In the genomic region with DNA sequence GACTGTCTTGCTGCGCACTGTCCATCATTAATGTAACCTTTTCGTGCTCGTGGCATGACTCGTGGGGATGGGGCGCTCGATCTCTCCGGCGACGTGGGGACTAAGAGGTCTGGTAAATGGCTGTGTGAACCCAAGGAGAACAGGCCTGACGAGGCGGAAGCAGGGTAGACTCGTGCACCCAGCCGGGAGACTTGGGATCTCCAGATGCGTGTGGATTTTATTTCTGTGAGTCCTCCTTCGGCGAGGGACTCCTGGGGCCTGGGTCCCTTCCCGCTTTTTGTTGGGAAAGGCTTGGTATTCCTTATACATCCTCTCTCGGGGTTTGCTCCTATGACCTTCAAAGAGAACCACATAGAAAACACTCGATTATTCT, we compare ENCODE assay signal across 8 mouse cellular contexts. TPM values are rescaled to one million over a fixed set of nuclear protein-coding genes. Genes with fewer than 3 reads are reported as not detected.
A peak's percentile ranks its signal among the peaks of the same experiment; 100 is the strongest.
DNase-seq lines count a peak whose midpoint lies in the region; ATAC-seq and TF ChIP-seq lines count a peak whose summit lies in the region.

No protein-coding gene starts in this region.

- H3K4me3 ChIP-seq in erythroblast, embryonic 14.5 days (replicated peaks), result peak overlapping the region; percentile 73
- H3K4me3 ChIP-seq in neural tube, embryonic 11.5 days (ENCODE audit: low read depth, low read length), result peak overlapping the region; percentile 94
- peak overlapping the region; percentile 86 for H3K4me3 ChIP-seq in liver, embryonic 15.5 days (replicated peaks)
- peak overlapping the region; percentile 90 for H3K4me3 ChIP-seq in stomach, postnatal 0 days (ENCODE audit: low read depth, low read length)

- peak overlapping the region; percentile 71 for H3K4me2 ChIP-seq in neural tube, embryonic 11.5 days (ENCODE audit: low read depth)
- H3K4me2 ChIP-seq in liver, embryonic 15.5 days, result peak overlapping the region; percentile 81
- peak overlapping the region; percentile 73 for H3K4me2 ChIP-seq in stomach, postnatal 0 days (replicated peaks; ENCODE audit: low read depth)

- no peak for DNase-seq in neural tube, embryonic 11.5 days (ENCODE audit: low spot score)
- DNase-seq in neural tube, embryonic 10.5 days (ENCODE audit: extremely low spot score, low spot score), result no peak
- no peak for DNase-seq in stomach, postnatal 0 days (ENCODE audit: low spot score)
- no peak for DNase-seq in c-Kit-positive CD71-positive TER-119-positive erythroid progenitor cells, embryonic 14.5 days (ENCODE audit: low spot score)

- 0 out of 2 replicates have a peak overlapping the region, but pooled peaks have one; percentile 56 for H3K27ac ChIP-seq in neural tube, embryonic 11.5 days (ENCODE audit: low read depth, low read length)
- no peak overlapping the region; the same call in 1 of the 2 replicates for H3K27ac ChIP-seq in liver, embryonic 15.5 days (replicated peaks)
- peak overlapping the region; percentile 89 for H3K27ac ChIP-seq in stomach, postnatal 0 days (replicated peaks)

- no peak for TF ChIP-seq CTCF in stomach, postnatal 0 days (IDR thresholded peaks at IDR 0.05; ENCODE audit: low read depth)

- TF ChIP-seq EP300 in stomach, postnatal 0 days (optimal IDR thresholded peaks at IDR 0.05), result no peak

- WGBS in neural tube, embryonic 11.5 days, result 40% methylated on average over 19 of the region's 19 CpGs
- 41% methylated on average over 19 of the region's 19 CpGs for WGBS in liver, embryonic 15.5 days (ENCODE audit: insufficient replicate concordance)
- WGBS in stomach, postnatal 0 days, result 32% methylated on average over 19 of the region's 19 CpGs

- ATAC-seq in erythroblast, adult 5-6 weeks (replicated peaks; ENCODE audit: low FRiP score, poor library complexity, severe bottlenecking), result no peak
- peak; percentile 55 for ATAC-seq in neural tube, embryonic 11.5 days (ENCODE audit: insufficient read depth, low FRiP score, low TSS enrichment)
- ATAC-seq in granulocyte monocyte progenitor cell, adult 5-6 weeks (replicated peaks; ENCODE audit: poor library complexity, severe bottlenecking), result peak; percentile 33
- ATAC-seq in liver, embryonic 15.5 days (ENCODE audit: insufficient read depth), result peak; percentile 47
- ATAC-seq in stomach, postnatal 0 days (ENCODE audit: low FRiP score, low TSS enrichment), result peak; percentile 67

- peaks cover 40% of the 10 kb centered on the region for H3K4me1 ChIP-seq in erythroblast, embryonic 14.5 days (ENCODE audit: control insufficient read depth)
- H3K4me1 ChIP-seq in neural tube, embryonic 11.5 days (ENCODE audit: control insufficient read depth, insufficient read depth, low read length), result no peaks in the 10 kb centered on the region
- H3K4me1 ChIP-seq in liver, embryonic 15.5 days (replicated peaks), result peaks cover 30% of the 10 kb centered on the region
- H3K4me1 ChIP-seq in stomach, postnatal 0 days (replicated peaks; ENCODE audit: control insufficient read depth, insufficient read depth), result 0 out of 2 replicates have a peak, but pooled peaks cover 3% of the 10 kb centered on the region

- peaks cover 13% of the 10 kb centered on the region for H3K36me3 ChIP-seq in erythroblast, embryonic 14.5 days (ENCODE audit: control insufficient read depth)
- H3K36me3 ChIP-seq in neural tube, embryonic 11.5 days (ENCODE audit: control insufficient read depth, insufficient read depth, low read length), result no peaks in the 10 kb centered on the region
- H3K36me3 ChIP-seq in liver, embryonic 15.5 days (replicated peaks), result 0 out of 2 replicates have a peak, but pooled peaks cover 6% of the 10 kb centered on the region
- no peaks in the 10 kb centered on the region for H3K36me3 ChIP-seq in stomach, postnatal 0 days (ENCODE audit: control insufficient read depth, insufficient read depth, low read length)

- H3K27me3 ChIP-seq in erythroblast, embryonic 14.5 days (ENCODE audit: control insufficient read depth), result no peaks in the 10 kb centered on the region
- no peaks in the 10 kb centered on the region for H3K27me3 ChIP-seq in neural tube, embryonic 11.5 days (ENCODE audit: control insufficient read depth, insufficient read depth, low read length)
- no peaks in the 10 kb centered on the region for H3K27me3 ChIP-seq in liver, embryonic 15.5 days
- H3K27me3 ChIP-seq in stomach, postnatal 0 days (ENCODE audit: control insufficient read depth, insufficient read depth, low read length), result no peaks in the 10 kb centered on the region

- no peaks in the 10 kb centered on the region for H3K9me3 ChIP-seq in erythroblast, embryonic 14.5 days (ENCODE audit: control insufficient read depth, low read length)
- H3K9me3 ChIP-seq in neural tube, embryonic 11.5 days (ENCODE audit: control insufficient read depth, low read length), result no peaks in the 10 kb centered on the region
- no peaks in the 10 kb centered on the region for H3K9me3 ChIP-seq in liver, embryonic 15.5 days (replicated peaks)
- no peaks in the 10 kb centered on the region for H3K9me3 ChIP-seq in stomach, postnatal 0 days (ENCODE audit: control insufficient read depth, low read length)

- H3K9ac ChIP-seq in neural tube, embryonic 11.5 days (ENCODE audit: low read length), result peak overlapping the region; percentile 94
- H3K9ac ChIP-seq in liver, embryonic 15.5 days, result peak overlapping the region; percentile 76
- peak overlapping the region; percentile 94 for H3K9ac ChIP-seq in stomach, postnatal 0 days (ENCODE audit: low read length)

RNA-seq across cellular contexts. Expression of a gene that starts 0.3 kb away (rescaled TPM):
- 1.3 and 1.4 TPM in 2 replicates for polyA plus RNA-seq in erythroblast, embryonic 14.5 days (2012)
- total RNA-seq in erythroblast, adult 5-6 weeks (2015; ENCODE audit: low replicate concordance), result 10.2 and 28.0 TPM in 2 replicates
- total RNA-seq in erythroblast, adult 5-6 weeks (2017; ENCODE audit: low replicate concordance), result 27.5 and 32.1 TPM in 2 replicates
- polyA plus RNA-seq in neural tube, embryonic 11.5 days (2014; fragmentation: Nextera tagmentation; extraction: Ambion mirVana), result 264 and 278 TPM in 2 replicates
- total RNA-seq in granulocyte monocyte progenitor cell, adult 5-6 weeks (2014; fragmentation: Nextera tagmentation), result 124 and 134 TPM in 2 replicates
- total RNA-seq in granulocyte monocyte progenitor cell, adult 5-6 weeks (2017), result 153 and 162 TPM in 2 replicates
- polyA plus RNA-seq in liver, embryonic 15.5 days (2015; fragmentation: Nextera tagmentation; extraction: Ambion mirVana), result 60.6 and 61.2 TPM in 2 replicates
- polyA plus RNA-seq in stomach, postnatal 0 days (2015; fragmentation: Nextera tagmentation; extraction: Ambion mirVana), result 78.4 and 79.2 TPM in 2 replicates

RNA-seq across cellular contexts. Expression of a gene that starts 42.0 kb away (rescaled TPM):
- polyA plus RNA-seq in erythroblast, embryonic 14.5 days (2012), result 0.13 and 0.27 TPM in 2 replicates
- 3.5 TPM in 1 of 2 replicates, not detected in the other for total RNA-seq in erythroblast, adult 5-6 weeks (2015; ENCODE audit: low replicate concordance)
- total RNA-seq in erythroblast, adult 5-6 weeks (2017; ENCODE audit: low replicate concordance), result 0.34 and 2.1 TPM in 2 replicates
- 5.7 and 6.2 TPM in 2 replicates for polyA plus RNA-seq in neural tube, embryonic 11.5 days (2014; fragmentation: Nextera tagmentation; extraction: Ambion mirVana)
- 1.1 and 1.5 TPM in 2 replicates for total RNA-seq in granulocyte monocyte progenitor cell, adult 5-6 weeks (2014; fragmentation: Nextera tagmentation)
- total RNA-seq in granulocyte monocyte progenitor cell, adult 5-6 weeks (2017), result 0.36 and 4.4 TPM in 2 replicates
- polyA plus RNA-seq in liver, embryonic 15.5 days (2015; fragmentation: Nextera tagmentation; extraction: Ambion mirVana), result 30.3 and 34.6 TPM in 2 replicates
- polyA plus RNA-seq in stomach, postnatal 0 days (2015; fragmentation: Nextera tagmentation; extraction: Ambion mirVana), result 22.0 and 22.2 TPM in 2 replicates

Comparison
In these comparisons a context has a peak if more than half of its experiments do, and no peak if none do; other contexts are left out.
1. RNA of a gene that starts 0.3 kb away (polyA plus RNA-seq): 264 to 278 TPM in neural tube, embryonic 11.5 days, 78.4 to 79.2 TPM in stomach, postnatal 0 days and 60.6 to 61.2 TPM in liver, embryonic 15.5 days; 1.3 to 1.4 TPM in erythroblast, embryonic 14.5 days; every median in the first group is over 10 times any median in the second.
2. Peak in every context shown above with its lines, with median percentiles within 50 percentile points of each other: H3K4me3 ChIP-seq, H3K4me2 ChIP-seq and H3K9ac ChIP-seq.